Mouse (Mus musculus) heart, embryonic 16.5 days (tissue): ENCODE data around the gene Hgfac. TPM values are rescaled to one million over a fixed set of nuclear protein-coding genes. Genes with fewer than 3 reads are reported as not detected.

Experiments used
- ATAC-seq: fragments of 200-750 bp; cut with Nextera tagmentation; replicated peaks from 2 replicates; pipeline ENCODE4 v1.8.0; 2017; ENCODE audit warnings: moderate number of reproducible peaks; ENCODE audit not compliant: insufficient read depth, low FRiP score; ENCODE audit errors: extremely low read depth
- H3K27ac ChIP-seq: fragments of 300-500 bp; sonication (generic); 2 replicates; pipeline ENCODE4 v1.5.1; 2014; ENCODE audit warnings: mild to moderate bottlenecking, low read length, control low read depth, moderate library complexity
- H3K27me3 ChIP-seq: fragments of 300-500 bp; sonication (generic); 2 replicates; pipeline ENCODE4 v1.6.1; 2014; ENCODE audit warnings: low read length, mixed read lengths; ENCODE audit not compliant: control insufficient read depth, insufficient read depth
- H3K36me3 ChIP-seq: fragments of 300-500 bp; sonication (generic); 2 replicates; pipeline ENCODE4 v1.6.1; 2014; ENCODE audit not compliant: control insufficient read depth, insufficient read depth
- H3K4me1 ChIP-seq: fragments of 300-500 bp; sonication (generic); 2 replicates; pipeline ENCODE4 v1.6.1; 2014; ENCODE audit warnings: low read length, mixed read lengths; ENCODE audit not compliant: control insufficient read depth, insufficient read depth
- H3K4me2 ChIP-seq: fragments of 300-500 bp; sonication (generic); 2 replicates; pipeline ENCODE4 v1.6.1; 2014; ENCODE audit warnings: low read depth, mild to moderate bottlenecking, control low read depth, low read length
- H3K4me3 ChIP-seq: fragments of 300-500 bp; sonication (generic); 2 replicates; pipeline ENCODE4 v1.5.1; 2014; ENCODE audit warnings: mild to moderate bottlenecking, control low read depth, low read length
- H3K9ac ChIP-seq: fragments of 300-500 bp; sonication (generic); 2 replicates; pipeline ENCODE4 v1.6.1; 2014; ENCODE audit warnings: low read length, control low read depth
- H3K9me3 ChIP-seq: fragments of 300-500 bp; sonication (generic); replicated peaks from 2 replicates; pipeline ENCODE4 v1.6.1; 2016; ENCODE audit warnings: low read length; ENCODE audit not compliant: control insufficient read depth
- WGBS: fragments of 180-500 bp; shearing (Covaris S2); extraction: QIAGEN DNeasy Blood & Tissue Kit; methylation state at CpG from one replicate; pipeline ENCODE4 v1.1.7; 2014; 5-methylcytosine and 5-hydroxymethylcytosine counted together
- polyA plus RNA-seq: library from polyadenylated mRNA; unstranded; fragments of >200 nt; fragmentation: Nextera tagmentation; extraction: Ambion mirVana; gene quantifications from 2 replicates; pipeline ENCODE4 v1.2.1, GENCODE M21; 2015

Hgfac gene
- polyA plus RNA-seq, 1 experiment from 2014 or later: 0.88 TPM

- Histone ChIP-seq H3K36me3 (no peaks in the 10 kb centered on the region), H3K27me3 (no peaks in the 10 kb centered on the region), H3K4me1 (no peaks in the 10 kb centered on the region), H3K9ac (no peak overlapping the region), H3K9me3 (no peaks in the 10 kb centered on the region), H3K27ac (no peak overlapping the region), H3K4me3 (no peak overlapping the region), H3K4me2 (no peak overlapping the region)
- WGBS: 86% methylated on average over 6 of the region's 6 CpGs
- ATAC-seq: no peak
These were observed 30.5 kb downstream of the Hgfac start for GRCm38 (mm10) chr5:35071855-35072254.

DNA sequence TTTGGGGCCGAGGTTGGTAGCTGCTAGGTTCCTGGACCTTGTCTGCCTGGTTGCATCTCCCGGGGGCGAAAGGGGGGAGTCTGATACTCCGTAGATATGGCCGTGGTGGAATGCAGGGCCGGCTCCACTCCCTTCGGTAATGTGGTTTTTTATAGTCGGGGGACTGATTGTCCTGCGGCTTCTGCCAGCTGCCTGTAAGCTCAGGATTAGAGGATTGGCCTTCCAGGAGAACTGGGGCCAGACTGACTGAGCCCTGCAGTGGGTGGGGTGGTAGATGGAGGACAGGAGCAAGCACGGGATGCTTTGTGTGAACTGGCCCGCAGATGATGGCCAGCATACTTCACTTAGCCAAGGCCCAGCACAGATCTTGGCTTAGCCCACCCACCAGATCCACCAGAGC, 31.9 kb downstream of the Hgfac start:
- Histone ChIP-seq H3K4me2 (no peak overlapping the region), H3K4me3 (no peak overlapping the region), H3K27me3 (no peaks in the 10 kb centered on the region), H3K27ac (no peak overlapping the region), H3K9ac (no peak overlapping the region), H3K9me3 (no peaks in the 10 kb centered on the region), H3K36me3 (peaks cover 4% of the 10 kb centered on the region; the same call in 1 of the 2 replicates), H3K4me1 (no peaks in the 10 kb centered on the region)
- WGBS: 59% methylated on average over 11 of the region's 11 CpGs
- no peak for ATAC-seq

DNA sequence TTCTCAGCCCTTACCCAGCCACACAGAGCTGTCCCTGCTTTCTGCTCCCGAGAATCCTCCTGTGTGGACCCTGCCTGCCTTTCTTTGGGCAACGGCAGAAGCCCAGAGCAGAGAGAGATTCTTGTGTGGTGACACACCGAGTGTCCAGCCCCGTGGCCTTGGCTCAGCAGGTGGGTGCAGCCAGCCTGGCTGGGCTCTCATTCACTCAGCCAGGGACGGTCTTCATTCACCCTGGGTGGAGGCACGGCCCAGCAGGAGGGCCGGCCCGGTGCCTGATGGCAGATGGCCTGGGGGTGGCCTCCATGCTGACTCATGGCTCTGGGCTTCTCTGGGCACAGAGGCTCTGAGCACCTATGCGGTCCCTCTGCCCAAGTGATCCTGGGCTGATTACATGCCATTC, 32.7 kb downstream of the Hgfac start:
- Histone ChIP-seq H3K4me2 (no peak overlapping the region), H3K9ac (no peak overlapping the region), H3K4me1 (no peaks in the 10 kb centered on the region), H3K4me3 (no peak overlapping the region), H3K27me3 (no peaks in the 10 kb centered on the region), H3K9me3 (no peaks in the 10 kb centered on the region), H3K36me3 (peaks cover 4% of the 10 kb centered on the region; the same call in 1 of the 2 replicates), H3K27ac (no peak overlapping the region)
- no peak for ATAC-seq
- WGBS: 60% methylated on average over 9 of the region's 9 CpGs

DNA sequence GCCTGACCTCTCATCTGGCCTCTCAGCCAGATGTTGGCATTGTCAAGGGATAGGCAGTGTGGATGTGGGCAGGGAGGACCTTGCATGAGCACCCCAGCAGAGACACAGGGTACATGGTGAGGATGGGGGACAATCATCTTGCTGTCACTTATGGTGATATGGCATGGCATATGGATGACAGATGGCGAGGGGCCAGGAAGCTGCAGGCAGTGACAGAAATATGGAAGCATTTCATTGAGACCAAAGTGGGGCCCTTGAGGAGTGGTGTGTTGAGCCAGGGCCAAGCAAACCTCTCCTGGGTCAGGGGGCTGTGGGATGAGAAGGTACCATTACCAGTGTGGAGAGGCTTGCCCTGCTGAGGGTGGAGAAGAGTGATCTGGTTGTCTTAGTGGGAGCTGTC, 35.1 kb downstream of the Hgfac start:
- Histone ChIP-seq H3K27me3 (no peaks in the 10 kb centered on the region), H3K9me3 (no peaks in the 10 kb centered on the region)
- WGBS: 96% methylated on average over 1 of the region's 1 CpGs

GRCm38 (mm10) chr5:35079101-35079500, 37.8 kb downstream of the Hgfac start:
- no peaks in the 10 kb centered on the region for H3K9me3 ChIP-seq
- H3K4me3 ChIP-seq: no peak overlapping the region
- peaks cover 2% of the 10 kb centered on the region; the same call in 1 of the 2 replicates for H3K4me1 ChIP-seq
- peaks cover 4% of the 10 kb centered on the region; the same call in 1 of the 2 replicates for H3K36me3 ChIP-seq
- WGBS: 49% methylated on average over 18 of the region's 18 CpGs
- H3K9ac ChIP-seq: no peak overlapping the region
- no peak overlapping the region for H3K4me2 ChIP-seq
- no peak overlapping the region for H3K27ac ChIP-seq
- no peaks in the 10 kb centered on the region for H3K27me3 ChIP-seq
- no peak for ATAC-seq

More for the DNA sequence above, 35.1 kb downstream of the Hgfac start:
- Histone ChIP-seq H3K27ac (no peak overlapping the region), H3K9ac (no peak overlapping the region), H3K4me3 (no peak overlapping the region), H3K4me1 (no peaks in the 10 kb centered on the region), H3K36me3 (peaks cover 4% of the 10 kb centered on the region; the same call in 1 of the 2 replicates), H3K4me2 (no peak overlapping the region)
- no peak for ATAC-seq

DNA sequence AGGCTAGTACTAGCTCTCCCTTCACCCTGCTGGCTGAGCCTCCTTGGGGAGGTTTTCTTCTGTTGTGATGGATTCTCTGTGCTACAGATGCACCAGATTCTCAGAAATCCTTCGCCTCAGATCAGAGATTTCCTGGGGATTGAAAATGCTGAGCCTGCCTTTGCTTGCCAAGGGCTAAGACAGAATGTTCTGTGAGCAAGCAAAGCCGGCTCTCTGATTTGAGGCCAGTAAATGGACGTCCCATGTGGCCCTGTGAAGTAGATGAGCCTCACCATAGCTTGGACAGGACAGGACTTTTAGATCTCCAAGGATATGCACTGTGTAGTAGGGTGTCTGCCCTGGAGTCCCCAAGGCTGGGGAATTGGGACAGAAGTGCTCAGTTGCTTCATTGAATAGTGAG, 43.6 kb downstream of the Hgfac start:
- Histone ChIP-seq H3K27me3 (no peaks in the 10 kb centered on the region), H3K4me3 (no peak overlapping the region), H3K36me3 (no peaks in the 10 kb centered on the region), H3K4me1 (peaks cover 2% of the 10 kb centered on the region; the same call in 1 of the 2 replicates), H3K9me3 (no peaks in the 10 kb centered on the region), H3K27ac (no peak overlapping the region), H3K9ac (no peak overlapping the region), H3K4me2 (no peak overlapping the region)
- WGBS: 64% methylated on average over 3 of the region's 3 CpGs
- no peak for ATAC-seq

DNA sequence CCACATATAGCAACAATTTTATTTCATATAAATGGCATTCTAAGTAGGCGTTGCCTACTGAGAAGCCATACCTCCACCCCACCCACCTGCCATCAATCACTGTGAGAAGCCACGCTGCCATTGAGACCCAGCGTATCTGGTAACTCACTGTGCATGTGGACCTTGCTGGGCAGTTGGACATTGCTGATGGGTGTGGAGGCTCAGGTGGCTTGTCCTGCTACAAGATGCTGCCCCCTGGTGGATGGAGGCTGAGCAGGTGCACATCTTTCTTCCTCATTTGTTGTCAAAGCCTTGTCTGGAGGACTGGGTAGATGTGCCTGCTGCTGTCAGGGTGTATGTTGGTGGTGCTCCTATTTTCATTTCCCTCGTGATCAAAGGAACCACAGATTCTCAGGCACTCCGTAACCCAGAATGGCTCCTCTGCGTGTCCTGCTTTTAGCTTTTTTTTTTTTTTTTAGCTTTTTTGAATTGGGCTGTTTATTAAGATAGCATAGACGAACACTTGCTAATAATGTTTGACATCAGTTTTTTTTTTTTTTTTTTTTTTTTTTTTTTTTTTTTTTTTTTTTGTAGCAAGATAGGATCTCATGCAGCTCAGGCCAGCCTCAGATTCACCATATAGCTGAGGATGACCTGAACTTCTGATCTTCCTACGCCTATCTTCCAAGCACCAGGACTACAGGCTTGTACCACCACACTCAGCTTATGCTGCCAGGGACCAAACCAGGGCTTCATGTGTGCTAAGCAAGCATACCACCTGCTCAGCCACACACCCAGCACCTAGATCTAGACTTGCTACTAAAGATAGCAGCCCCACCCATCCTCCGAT, 47.7 kb downstream of the Hgfac start:
- H3K4me1 ChIP-seq: no peaks in the 10 kb centered on the region
- no peaks in the 10 kb centered on the region for H3K27me3 ChIP-seq
- WGBS: 64% methylated on average over 9 of the region's 9 CpGs
- ATAC-seq: no peak
- no peak overlapping the region for H3K4me2 ChIP-seq
- no peak overlapping the region for H3K27ac ChIP-seq
- no peaks in the 10 kb centered on the region for H3K9me3 ChIP-seq
- no peak overlapping the region for H3K4me3 ChIP-seq
- H3K36me3 ChIP-seq: peaks cover 20% of the 10 kb centered on the region
- no peak overlapping the region for H3K9ac ChIP-seq

DNA sequence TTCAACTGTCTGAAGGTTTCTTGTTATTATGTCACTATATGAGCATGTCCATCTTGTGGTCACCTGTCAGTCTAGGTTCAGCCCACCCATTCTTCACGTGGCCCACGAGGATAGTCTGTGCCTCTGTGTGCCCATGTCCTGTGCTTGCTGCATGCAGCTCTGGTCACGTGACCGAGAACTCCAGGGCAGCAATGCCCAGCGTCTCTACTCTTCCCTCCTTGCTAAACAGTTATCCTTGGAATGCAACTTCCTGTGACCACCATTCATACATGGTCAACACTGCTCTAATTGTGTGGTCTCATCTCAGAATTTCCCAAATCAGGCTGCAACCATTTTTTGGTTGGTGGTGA, 48.3 kb downstream of the Hgfac start:
- no peaks in the 10 kb centered on the region for H3K9me3 ChIP-seq
- H3K4me3 ChIP-seq: no peak overlapping the region
- peaks cover 22% of the 10 kb centered on the region for H3K36me3 ChIP-seq
- H3K4me2 ChIP-seq: no peak overlapping the region
- no peaks in the 10 kb centered on the region for H3K27me3 ChIP-seq
- no peak for ATAC-seq
- 84% methylated on average over 5 of the region's 5 CpGs for WGBS
- H3K27ac ChIP-seq: no peak overlapping the region
- no peaks in the 10 kb centered on the region for H3K4me1 ChIP-seq
- H3K9ac ChIP-seq: no peak overlapping the region

DNA sequence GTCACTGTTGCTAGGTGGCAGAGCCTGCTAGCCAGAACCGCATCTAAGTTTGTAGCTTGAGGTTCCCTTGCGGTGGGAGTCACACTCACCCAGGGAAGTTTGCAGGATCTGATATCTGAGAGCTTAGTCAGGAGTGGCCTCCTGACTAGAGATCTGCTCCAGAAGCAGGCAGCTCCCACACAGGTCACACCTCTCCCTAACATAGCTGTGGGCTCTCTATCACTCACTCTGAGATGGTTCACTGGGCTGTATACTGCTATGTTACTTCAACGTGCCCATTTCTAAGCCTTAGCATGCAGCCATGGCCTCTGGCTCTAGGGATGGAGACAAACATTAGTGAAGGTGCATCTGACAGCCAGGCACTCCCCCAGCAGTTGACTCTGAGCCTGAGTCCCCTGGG, 50.3 kb downstream of the Hgfac start:
- ATAC-seq: no peak
- H3K27ac ChIP-seq: no peak overlapping the region
- WGBS: 73% methylated on average over 3 of the region's 3 CpGs
- no peak overlapping the region for H3K4me3 ChIP-seq
- H3K4me2 ChIP-seq: no peak overlapping the region
- H3K9ac ChIP-seq: no peak overlapping the region
- peaks cover 31% of the 10 kb centered on the region for H3K36me3 ChIP-seq
- H3K27me3 ChIP-seq: no peaks in the 10 kb centered on the region
- no peaks in the 10 kb centered on the region for H3K9me3 ChIP-seq
- H3K4me1 ChIP-seq: no peaks in the 10 kb centered on the region
